Mouse (Mus musculus): ENCODE data around the gene Inpp5k. TPM values are rescaled to one million over a fixed set of nuclear protein-coding genes. Genes with fewer than 3 reads are reported as not detected.
A peak's percentile ranks its signal among the peaks of the same experiment; 100 is the strongest.

Inpp5k gene
- total and polyA plus RNA-seq, 3 experiments = 31.2 to 41.9 (median 35.6) TPM

DNA sequence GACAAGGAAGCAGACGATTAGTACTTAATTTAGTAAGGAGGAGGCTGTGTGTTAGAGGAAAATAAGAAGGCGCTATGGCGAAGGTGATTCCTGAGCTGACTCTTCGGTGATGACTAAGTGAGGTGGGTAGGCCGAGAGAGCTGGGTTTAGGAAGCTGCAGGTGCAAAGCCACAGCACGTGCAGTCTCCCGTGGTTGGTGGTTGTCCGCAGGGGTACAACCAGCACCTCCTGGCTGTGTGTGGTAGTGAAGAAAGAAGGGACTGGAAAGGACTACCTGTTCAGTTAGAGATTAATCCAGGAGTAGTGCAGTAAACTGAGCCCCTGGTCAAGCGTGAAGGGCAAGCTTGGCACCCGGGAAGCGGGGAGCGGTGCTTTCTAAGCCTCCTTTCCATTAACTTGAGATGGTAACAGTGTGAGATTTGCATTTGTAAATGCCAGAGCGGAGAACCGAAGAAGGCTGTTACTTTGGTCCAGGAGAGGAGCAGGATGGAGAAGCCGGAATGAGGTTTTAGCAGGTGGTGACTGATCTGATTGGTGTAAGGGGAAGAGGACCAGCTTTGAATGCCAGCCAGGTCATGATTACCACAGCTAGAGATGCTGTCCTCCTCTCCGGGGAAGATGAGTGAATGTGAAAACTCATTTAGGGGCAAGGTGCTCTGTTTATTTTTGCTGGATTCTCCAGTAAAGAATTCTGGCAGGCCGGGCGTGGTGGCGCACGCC lies 21.6 kb downstream of the Inpp5k start:
- peak; percentile 72 for DNase-seq (ENCODE audit: extremely low read depth)
- Histone ChIP-seq H3K36me3 (replicated peaks in 1 of 2; ENCODE audit: control insufficient read depth in 1 of 2, insufficient read depth in 1 of 2, low read length in 1 of 2) (peaks cover 10 to 24% of the 10 kb centered on the region in 2 experiments), H3K79me2 (replicated peaks; ENCODE audit: control insufficient read depth, extremely low read depth, insufficient read depth, poor library complexity, severe bottlenecking) (peaks cover 30% of the 10 kb centered on the region), H3K27ac (ENCODE audit: insufficient read depth, low read depth) (peak overlapping the region; percentile 77), H3K4me2 (ENCODE audit: insufficient read depth, low read depth, poor library complexity, severe bottlenecking) (peak overlapping the region; percentile 90), H3K4me1 (ENCODE audit: control insufficient read depth in 1 of 2, insufficient read depth in 2 of 2) (peaks cover 9 to 59% of the 10 kb centered on the region in 2 experiments), H3K9ac (ENCODE audit: insufficient read depth, low read depth) (peak overlapping the region; percentile 86), H3K27me3 (replicated peaks) (no peaks in the 10 kb centered on the region), H3K9me3 (replicated peaks; ENCODE audit: low read length) (no peaks in the 10 kb centered on the region), H3K4me3 (replicated peaks in 1 of 3; ENCODE audit: low read depth in 2 of 3, low read length in 2 of 3, poor library complexity in 1 of 3) (peak overlapping the region; percentile 62 to 97 (median 83))
- TF ChIP-seq SMC3 (IDR thresholded peaks at IDR 0.05; ENCODE audit: low read depth, low read length) (no peak; the same call in none of the 2 replicates), CHD1 (IDR thresholded peaks at IDR 0.05; ENCODE audit: low read depth, low read length) (no peak), SIN3A (IDR thresholded peaks at IDR 0.05; ENCODE audit: low read length) (no peak; the same call in 1 of the 2 replicates), KAT2A (IDR thresholded peaks at IDR 0.05; ENCODE audit: insufficient replicate concordance, low read length) (no peak), USF1 (IDR thresholded peaks at IDR 0.05; ENCODE audit: low read depth, low read length) (no peak), MAFK (IDR thresholded peaks at IDR 0.05; ENCODE audit: insufficient replicate concordance, low read length) (no peak), RAD21 (IDR thresholded peaks at IDR 0.05; ENCODE audit: low read depth, low read length) (no peak; the same call in 1 of the 2 replicates), GABPA (IDR thresholded peaks at IDR 0.05; ENCODE audit: insufficient replicate concordance, low read depth, low read length) (no peak), ZC3H11A (IDR thresholded peaks at IDR 0.05; ENCODE audit: low read depth, low read length) (no peak), POLR2A (IDR thresholded peaks at IDR 0.05; ENCODE audit: low read depth, low read length) (no peak), IRF4 (IDR thresholded peaks at IDR 0.05; ENCODE audit: low read depth, low read length) (no peak; the same call in 1 of the 2 replicates), MEF2A (IDR thresholded peaks at IDR 0.05; ENCODE audit: borderline replicate concordance, low read depth, low read length) (peak; percentile 29; the same call in 1 of the 2 replicates), PAX5 (IDR thresholded peaks at IDR 0.05; ENCODE audit: low read length) (no peak), JUN (IDR thresholded peaks at IDR 0.05; ENCODE audit: insufficient read depth, low read depth, low read length) (no peak), NRF1 (IDR thresholded peaks at IDR 0.05; ENCODE audit: low read depth, low read length) (no peak), USF2 (conservative IDR thresholded peaks at IDR 0.05; ENCODE audit: low read depth, low read length) (no peak), HCFC1 (IDR thresholded peaks at IDR 0.05; ENCODE audit: low read depth, low read length) (no peak), UBTF (IDR thresholded peaks at IDR 0.05; ENCODE audit: low read depth, low read length) (peak; percentile 68; the same call in 1 of the 2 replicates), ZNF384 (IDR thresholded peaks at IDR 0.05; ENCODE audit: low read depth, low read length) (no peak), ELF1 (IDR thresholded peaks at IDR 0.05; ENCODE audit: low read depth, low read length) (no peak), JUND (conservative IDR thresholded peaks at IDR 0.05; ENCODE audit: low read depth, low read length) (no peak), EP300 (IDR thresholded peaks at IDR 0.05; ENCODE audit: low read length) (peak; percentile 53), BHLHE40 (IDR thresholded peaks at IDR 0.05; ENCODE audit: low read depth, low read length) (peak; percentile 99), RCOR1 (conservative IDR thresholded peaks at IDR 0.05; ENCODE audit: low read depth, low read length) (peak; percentile 79; the same call in 1 of the 2 replicates), ETS1 (conservative IDR thresholded peaks at IDR 0.05; ENCODE audit: low read depth, low read length) (peak; percentile 89), ZKSCAN1 (IDR thresholded peaks at IDR 0.05; ENCODE audit: borderline replicate concordance, low read depth, low read length) (no peak), MYC (IDR thresholded peaks at IDR 0.05; ENCODE audit: low read depth, low read length) (peak; percentile 82), ZMIZ1 (IDR thresholded peaks at IDR 0.05; ENCODE audit: low read depth, low read length) (no peak), TCF12 (IDR thresholded peaks at IDR 0.05; ENCODE audit: low read depth, low read length) (peak; percentile 69), MAX (IDR thresholded peaks at IDR 0.05; ENCODE audit: low read length) (peak; percentile 87), CHD2 (IDR thresholded peaks at IDR 0.05; ENCODE audit: low read length) (0 out of 2 replicates have a peak, but pooled peaks have one; percentile 3), MXI1 (IDR thresholded peaks at IDR 0.05; ENCODE audit: low read depth, low read length) (peak; percentile 87), NELFE (IDR thresholded peaks at IDR 0.05; ENCODE audit: low read depth, low read length) (no peak), MAZ (IDR thresholded peaks at IDR 0.05; ENCODE audit: low read depth, low read length) (no peak), E2F4 (IDR thresholded peaks at IDR 0.05; ENCODE audit: insufficient replicate concordance, low read depth, low read length) (no peak), TBP (conservative IDR thresholded peaks at IDR 0.05; ENCODE audit: low read depth, low read length) (no peak), CTCF (conservative IDR thresholded peaks at IDR 0.05 in 1 of 2, IDR thresholded peaks at IDR 0.05 in 1 of 2; ENCODE audit: low read depth in 2 of 2, low read length in 2 of 2) (peak in 1 of 2 experiments; percentile 16; a peak in 2 of 4 replicates), POLR2AphosphoS2 (IDR thresholded peaks at IDR 0.05; ENCODE audit: low read depth, low read length) (no peak)
- in situ Hi-C loops (cut with MboI; ENCODE audit: low pct_ligation_motif_present, low pct_unique_long_range_greater_than_20kb, low sequenced_read_pairs) (no loop called here), dilution Hi-C loops (cut with MboI; ENCODE audit: extremely low pct_ligation_motif_present, extremely low pct_unique_long_range_greater_than_20kb, low sequenced_read_pairs) (no loop called here)

Data from CH12.LX (cell line).